Mouse (Mus musculus): ENCODE measurements around the gene Luc7l2. TPM values are rescaled to one million over a fixed set of nuclear protein-coding genes. Genes with fewer than 3 reads are reported as not detected.

Luc7l2 gene
- polyA plus RNA-seq, 1 experiment from 2014 or later: 46.2 TPM

GRCm38 (mm10) chr6:38634461-38634860, 83.3 kb downstream of the Luc7l2 start:
- Histone ChIP-seq H3K4me3 (ENCODE audit: low read depth, low read length) (no peak overlapping the region), H3K9ac (ENCODE audit: low read depth, low read length) (no peak overlapping the region), H3K9me3 (ENCODE audit: control insufficient read depth, low read length) (no peaks in the 10 kb centered on the region), H3K27ac (ENCODE audit: low read depth, low read length) (no peak overlapping the region), H3K27me3 (replicated peaks; ENCODE audit: control insufficient read depth, insufficient read depth, low read length) (peaks cover 58% of the 10 kb centered on the region), H3K36me3 (ENCODE audit: control insufficient read depth, insufficient read depth, low read length) (no peaks in the 10 kb centered on the region), H3K4me1 (replicated peaks; ENCODE audit: control insufficient read depth, insufficient read depth, low read length) (peaks cover 13% of the 10 kb centered on the region), H3K4me2 (no peak overlapping the region)
- no peak for ATAC-seq (replicated peaks; ENCODE audit: low FRiP score)
- WGBS: 78% methylated on average over 8 of the region's 8 CpGs
- no peak for DNase-seq (ENCODE audit: low spot score)

- 2% methylated on average over 72 of the region's 72 CpGs for whole genome bisulfite sequencing
- H3K4me2 ChIP-seq: peak overlapping the region; percentile 98
- no peaks in the 10 kb centered on the region for H3K9me3 ChIP-seq (ENCODE audit: control insufficient read depth, low read length)
- H3K9ac ChIP-seq (ENCODE audit: low read depth, low read length): peak overlapping the region; percentile 16; the same call in 1 of the 2 replicates
- peaks cover 13% of the 10 kb centered on the region for H3K4me1 ChIP-seq (replicated peaks; ENCODE audit: control insufficient read depth, insufficient read depth, low read length)
- peak overlapping the region; percentile 61 for H3K4me3 ChIP-seq (ENCODE audit: low read depth, low read length)
- no peak overlapping the region for H3K27ac ChIP-seq (ENCODE audit: low read depth, low read length)
- no peaks in the 10 kb centered on the region for H3K36me3 ChIP-seq (ENCODE audit: control insufficient read depth, insufficient read depth, low read length)
- peak; percentile 55 for DNase-seq (ENCODE audit: low spot score)
- H3K27me3 ChIP-seq (replicated peaks; ENCODE audit: control insufficient read depth, insufficient read depth, low read length): peaks cover 75% of the 10 kb centered on the region
- 0 out of 2 replicates have a peak, but pooled peaks have one; percentile 35 for ATAC-seq (replicated peaks; ENCODE audit: low FRiP score)
These were observed 85.1 kb downstream of the Luc7l2 start for GRCm38 (mm10) chr6:38635941-38636851.

- Histone ChIP-seq H3K4me3 (ENCODE audit: low read depth, low read length) (peak within 1 kb of the TSS; percentile 61), H3K4me1 (replicated peaks; ENCODE audit: control insufficient read depth, insufficient read depth, low read length) (peaks cover 13% of the 10 kb centered on the region), H3K27ac (ENCODE audit: low read depth, low read length) (no peak within 1 kb of the TSS), H3K4me2 (peak within 1 kb of the TSS; percentile 98), H3K9me3 (ENCODE audit: control insufficient read depth, low read length) (no peaks in the 10 kb centered on the region), H3K36me3 (ENCODE audit: control insufficient read depth, insufficient read depth, low read length) (no peaks in the 10 kb centered on the region), H3K27me3 (replicated peaks; ENCODE audit: control insufficient read depth, insufficient read depth, low read length) (peaks cover 82% of the 10 kb centered on the region), H3K9ac (ENCODE audit: low read depth, low read length) (peak within 1 kb of the TSS; percentile 37)
- WGBS: 2% methylated on average over 60 of the region's 60 CpGs
- DNase-seq (ENCODE audit: low spot score) (peak; percentile 51), ATAC-seq (replicated peaks; ENCODE audit: low FRiP score) (peak; percentile 72)
These were observed 85.9 kb downstream of the Luc7l2 start, which contains the start of gene Klrg2 for GRCm38 (mm10) chr6:38636852-38637618. TSS of gene Klrg2 (minus strand) at chr6:38637242.

- 60% methylated on average over 11 of the region's 11 CpGs for WGBS
- Histone ChIP-seq H3K9me3 (ENCODE audit: control insufficient read depth, low read length) (no peaks in the 10 kb centered on the region), H3K4me1 (replicated peaks; ENCODE audit: control insufficient read depth, insufficient read depth, low read length) (peaks cover 13% of the 10 kb centered on the region), H3K9ac (ENCODE audit: low read depth, low read length) (no peak overlapping the region), H3K4me3 (ENCODE audit: low read depth, low read length) (no peak overlapping the region), H3K36me3 (ENCODE audit: control insufficient read depth, insufficient read depth, low read length) (no peaks in the 10 kb centered on the region), H3K27me3 (replicated peaks; ENCODE audit: control insufficient read depth, insufficient read depth, low read length) (peaks cover 71% of the 10 kb centered on the region), H3K27ac (ENCODE audit: low read depth, low read length) (no peak overlapping the region), H3K4me2 (no peak overlapping the region)
- ATAC-seq (replicated peaks; ENCODE audit: low FRiP score): no peak
- DNase-seq (ENCODE audit: low spot score): no peak
These were observed 89.3 kb downstream of the Luc7l2 start for GRCm38 (mm10) chr6:38640401-38640800.

- peaks cover 63% of the 10 kb centered on the region for H3K27me3 ChIP-seq (replicated peaks; ENCODE audit: control insufficient read depth, insufficient read depth, low read length)
- no peak overlapping the region for H3K27ac ChIP-seq (ENCODE audit: low read depth, low read length)
- ATAC-seq (replicated peaks; ENCODE audit: low FRiP score): no peak
- peaks cover 11% of the 10 kb centered on the region for H3K4me1 ChIP-seq (replicated peaks; ENCODE audit: control insufficient read depth, insufficient read depth, low read length)
- no peak for DNase-seq (ENCODE audit: low spot score)
- H3K4me3 ChIP-seq (ENCODE audit: low read depth, low read length): no peak overlapping the region
- no peaks in the 10 kb centered on the region for H3K36me3 ChIP-seq (ENCODE audit: control insufficient read depth, insufficient read depth, low read length)
- no peak overlapping the region for H3K4me2 ChIP-seq
- 42% methylated on average over 5 of the region's 5 CpGs for WGBS
- H3K9ac ChIP-seq (ENCODE audit: low read depth, low read length): no peak overlapping the region
- H3K9me3 ChIP-seq (ENCODE audit: control insufficient read depth, low read length): no peaks in the 10 kb centered on the region
These were observed 90.1 kb downstream of the Luc7l2 start for GRCm38 (mm10) chr6:38641228-38641627.

- no peaks in the 10 kb centered on the region for H3K9me3 ChIP-seq (ENCODE audit: control insufficient read depth, low read length)
- H3K9ac ChIP-seq (ENCODE audit: low read depth, low read length): no peak overlapping the region
- H3K4me3 ChIP-seq (ENCODE audit: low read depth, low read length): no peak overlapping the region
- peaks cover 59% of the 10 kb centered on the region for H3K27me3 ChIP-seq (replicated peaks; ENCODE audit: control insufficient read depth, insufficient read depth, low read length)
- no peaks in the 10 kb centered on the region for H3K36me3 ChIP-seq (ENCODE audit: control insufficient read depth, insufficient read depth, low read length)
- H3K27ac ChIP-seq (ENCODE audit: low read depth, low read length): no peak overlapping the region
- H3K4me2 ChIP-seq: no peak overlapping the region
- peaks cover 6% of the 10 kb centered on the region for H3K4me1 ChIP-seq (replicated peaks; ENCODE audit: control insufficient read depth, insufficient read depth, low read length)
- ATAC-seq (replicated peaks; ENCODE audit: low FRiP score) (no peak), DNase-seq (ENCODE audit: low spot score) (no peak)
- 47% methylated on average over 5 of the region's 5 CpGs for WGBS
These were observed 90.5 kb downstream of the Luc7l2 start for GRCm38 (mm10) chr6:38641645-38642044.

- Histone ChIP-seq H3K9ac (ENCODE audit: low read depth, low read length) (no peak overlapping the region), H3K4me1 (replicated peaks; ENCODE audit: control insufficient read depth, insufficient read depth, low read length) (no peaks in the 10 kb centered on the region), H3K9me3 (ENCODE audit: control insufficient read depth, low read length) (no peaks in the 10 kb centered on the region), H3K4me3 (ENCODE audit: low read depth, low read length) (no peak overlapping the region), H3K27me3 (replicated peaks; ENCODE audit: control insufficient read depth, insufficient read depth, low read length) (peaks cover 49% of the 10 kb centered on the region), H3K36me3 (ENCODE audit: control insufficient read depth, insufficient read depth, low read length) (no peaks in the 10 kb centered on the region), H3K27ac (ENCODE audit: low read depth, low read length) (no peak overlapping the region), H3K4me2 (no peak overlapping the region)
- DNase-seq (ENCODE audit: low spot score): no peak
- no peak for ATAC-seq (replicated peaks; ENCODE audit: low FRiP score)
- 56% methylated on average over 5 of the region's 5 CpGs for WGBS
These were observed 91.5 kb downstream of the Luc7l2 start for GRCm38 (mm10) chr6:38642593-38642992.

GRCm38 (mm10) chr6:38643039-38643438, 91.9 kb downstream of the Luc7l2 start:
- WGBS: 46% methylated on average over 3 of the region's 3 CpGs
- no peak for DNase-seq (ENCODE audit: low spot score)
- no peaks in the 10 kb centered on the region for H3K36me3 ChIP-seq (ENCODE audit: control insufficient read depth, insufficient read depth, low read length)
- H3K4me2 ChIP-seq: no peak overlapping the region
- no peak overlapping the region for H3K4me3 ChIP-seq (ENCODE audit: low read depth, low read length)
- H3K27me3 ChIP-seq (replicated peaks; ENCODE audit: control insufficient read depth, insufficient read depth, low read length): peaks cover 45% of the 10 kb centered on the region
- no peak overlapping the region for H3K27ac ChIP-seq (ENCODE audit: low read depth, low read length)
- H3K9ac ChIP-seq (ENCODE audit: low read depth, low read length): no peak overlapping the region
- ATAC-seq (replicated peaks; ENCODE audit: low FRiP score): no peak
- H3K9me3 ChIP-seq (ENCODE audit: control insufficient read depth, low read length): no peaks in the 10 kb centered on the region
- no peaks in the 10 kb centered on the region for H3K4me1 ChIP-seq (replicated peaks; ENCODE audit: control insufficient read depth, insufficient read depth, low read length)
